Mouse (Mus musculus): ENCODE results near the gene Snx33.
"Not testable (repeated sequence)": the region's sequence is repeated elsewhere in the genome, so short reads cannot be mapped to it uniquely, and the experiment has no call there.

Gene Snx33

GRCm38 (mm10) chr9:56925291-56926024 is 2.7 kb downstream of the Snx33 start:
- peak; percentile 28 for DNase-seq (ENCODE audit: low read depth, low spot score)

- peak; percentile 80 for DNase-seq (ENCODE audit: low read depth, low spot score)
Measured at GRCm38 (mm10) chr9:56924651-56925027, 3.5 kb downstream of the Snx33 start.

- no peak for DNase-seq (ENCODE audit: low read depth, low spot score)
Measured at GRCm38 (mm10) chr9:56923841-56924650, 4.1 kb downstream of the Snx33 start.

GRCm38 (mm10) chr9:56922746-56923145 is 5.4 kb downstream of the Snx33 start:
- DNase-seq (ENCODE audit: low read depth, low spot score) = no peak

- peak; percentile 57 for DNase-seq (ENCODE audit: low read depth, low spot score)
Measured at GRCm38 (mm10) chr9:56918466-56918865, 9.7 kb downstream of the Snx33 start.

- no peak for DNase-seq (ENCODE audit: low read depth, low spot score)
Measured at GRCm38 (mm10) chr9:56917131-56917530, 11.0 kb downstream of the Snx33 start.

- no peak for DNase-seq (ENCODE audit: low read depth, low spot score)
Measured at GRCm38 (mm10) chr9:56915695-56916410, 12.3 kb downstream of the Snx33 start.

GRCm38 (mm10) chr9:56915116-56915515 is 13.1 kb downstream of the Snx33 start:
- DNase-seq (ENCODE audit: low read depth, low spot score) = peak; percentile 72

GRCm38 (mm10) chr9:56913991-56914390 is 14.2 kb downstream of the Snx33 start:
- no peak for DNase-seq (ENCODE audit: low read depth, low spot score)

GRCm38 (mm10) chr9:56911017-56911416 is 17.2 kb downstream of the Snx33 start:
- DNase-seq (ENCODE audit: low read depth, low spot score) = no peak

- DNase-seq (ENCODE audit: low read depth, low spot score) = not testable (repeated sequence)
Measured at GRCm38 (mm10) chr9:56909991-56910390, 18.2 kb downstream of the Snx33 start.

- no peak for DNase-seq (ENCODE audit: low read depth, low spot score)
Measured at GRCm38 (mm10) chr9:56907549-56907948, 20.6 kb downstream of the Snx33 start.

- no peak for DNase-seq (ENCODE audit: low read depth, low spot score)
Measured at GRCm38 (mm10) chr9:56903662-56904061, 24.5 kb downstream of the Snx33 start.

- peak; percentile 81 for DNase-seq (ENCODE audit: low read depth, low spot score)
Measured at GRCm38 (mm10) chr9:56901187-56901586, 27.0 kb downstream of the Snx33 start.

GRCm38 (mm10) chr9:56900571-56900970 is 27.6 kb downstream of the Snx33 start:
- DNase-seq (ENCODE audit: low read depth, low spot score) = no peak

GRCm38 (mm10) chr9:56900060-56900459 is 28.1 kb downstream of the Snx33 start:
- no peak for DNase-seq (ENCODE audit: low read depth, low spot score)

- DNase-seq (ENCODE audit: low read depth, low spot score) = no peak
Measured at GRCm38 (mm10) chr9:56899409-56899808, 28.8 kb downstream of the Snx33 start.

GRCm38 (mm10) chr9:56896779-56897178 is 31.4 kb downstream of the Snx33 start:
- no peak for DNase-seq (ENCODE audit: low read depth, low spot score)

GRCm38 (mm10) chr9:56894006-56894405 is 34.2 kb downstream of the Snx33 start:
- DNase-seq (ENCODE audit: low read depth, low spot score) = peak; percentile 76

- no peak for DNase-seq (ENCODE audit: low read depth, low spot score)
Measured at GRCm38 (mm10) chr9:56893313-56893712, 34.9 kb downstream of the Snx33 start.

GRCm38 (mm10) chr9:56892111-56892510 is 36.1 kb downstream of the Snx33 start:
- DNase-seq (ENCODE audit: low read depth, low spot score) = no peak

GRCm38 (mm10) chr9:56891517-56892011 is 36.6 kb downstream of the Snx33 start:
- peak; percentile 89 for DNase-seq (ENCODE audit: low read depth, low spot score)

Data from brain, adult 2 months (tissue).